Mouse (Mus musculus) adrenal gland, postnatal 25 days (tissue): ENCODE measurements at regions not wholly inside any gene's neighbourhood (a gene's known extent, or its start where the extent isn't known, plus 50 kb on each side); places are given as distances from the start of the nearest gene placed in this dataset.

Experiments
- DNase-seq: peaks from one replicate; pipeline ENCODE4 v3.0.0; 2021; ENCODE audit warnings: mixed read lengths

- DNase-seq, result no peak
These were observed 565.8 kb upstream of the Adam5 start for GRCm38 (mm10) chr8:25389947-25390346.

GRCm38 (mm10) chr8:25389371-25389855 lies 565.2 kb upstream of the Adam5 start:
- DNase-seq, result no peak

GRCm38 (mm10) chr8:25388811-25389210 lies 564.6 kb upstream of the Adam5 start:
- DNase-seq, result no peak

GRCm38 (mm10) chr8:25385186-25385585 lies 561.0 kb upstream of the Adam5 start:
- DNase-seq, result no peak

- no peak for DNase-seq
These were observed 560.4 kb upstream of the Adam5 start for GRCm38 (mm10) chr8:25384591-25384990.

GRCm38 (mm10) chr8:25373276-25373675 lies 549.1 kb upstream of the Adam5 start:
- no peak for DNase-seq

- no peak for DNase-seq
These were observed 546.8 kb upstream of the Adam5 start for GRCm38 (mm10) chr8:25370947-25371346.

GRCm38 (mm10) chr8:25369331-25369730 lies 545.2 kb upstream of the Adam5 start:
- DNase-seq, result no peak

GRCm38 (mm10) chr8:25368561-25369091 lies 544.5 kb upstream of the Adam5 start:
- DNase-seq, result peak; percentile 34

GRCm38 (mm10) chr8:25367806-25368549 lies 543.8 kb upstream of the Adam5 start:
- no peak for DNase-seq

- no peak for DNase-seq
These were observed 542.0 kb upstream of the Adam5 start for GRCm38 (mm10) chr8:25366181-25366580.

- no peak for DNase-seq
These were observed 538.5 kb upstream of the Adam5 start for GRCm38 (mm10) chr8:25362656-25363055.

GRCm38 (mm10) chr8:25362146-25362545 lies 538.0 kb upstream of the Adam5 start:
- DNase-seq, result no peak

GRCm38 (mm10) chr8:25361420-25361819 lies 537.3 kb upstream of the Adam5 start:
- DNase-seq, result no peak

- DNase-seq, result no peak
These were observed 534.5 kb upstream of the Adam5 start for GRCm38 (mm10) chr8:25358539-25359165.

- no peak for DNase-seq
These were observed 529.9 kb upstream of the Adam5 start for GRCm38 (mm10) chr8:25353822-25354770.

- no peak for DNase-seq
These were observed 529.2 kb upstream of the Adam5 start for GRCm38 (mm10) chr8:25353405-25353804.

GRCm38 (mm10) chr8:25348003-25348683 lies 524.0 kb upstream of the Adam5 start:
- no peak for DNase-seq

GRCm38 (mm10) chr8:25343160-25343602 lies 519.0 kb upstream of the Adam5 start:
- no peak for DNase-seq

- no peak for DNase-seq
These were observed 518.3 kb upstream of the Adam5 start for GRCm38 (mm10) chr8:25342501-25342900.

GRCm38 (mm10) chr8:25341225-25341624 lies 517.1 kb upstream of the Adam5 start:
- no peak for DNase-seq

- no peak for DNase-seq
These were observed 516.6 kb upstream of the Adam5 start for GRCm38 (mm10) chr8:25340729-25341128.
